Mouse (Mus musculus) monocyte, adult 2 months (primary cell): Measurements from ENCODE around the gene Arhgap35.

Source experiments
- DNase-seq, 2 experiments: peaks; one replicate each; pipeline ENCODE4 v3.0.0; 2022; ENCODE audit warnings: low spot score in 2 of 2, low read depth in 1 of 2

The Arhgap35 gene

DNA sequence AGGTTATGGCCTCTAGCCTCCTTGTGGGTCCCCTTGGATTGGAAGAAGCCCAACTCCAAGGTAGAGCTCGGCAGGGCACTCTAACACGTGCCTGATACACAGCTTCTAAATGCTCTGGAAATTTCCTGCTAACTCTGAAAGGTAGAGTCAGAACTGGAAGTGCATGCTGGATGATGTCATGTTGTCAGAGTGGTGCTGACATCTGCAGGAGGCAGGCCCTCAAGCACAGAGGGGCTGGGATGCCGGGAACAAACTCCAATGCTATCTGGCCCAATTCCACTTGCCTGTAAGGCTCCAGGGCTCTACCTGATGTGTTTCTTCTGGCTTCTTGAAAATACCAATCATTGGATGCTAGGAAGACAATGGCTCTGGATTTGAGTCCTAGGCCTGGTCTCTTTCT is 89.3 kb downstream of the Arhgap35 start:
- no peak for DNase-seq

DNA sequence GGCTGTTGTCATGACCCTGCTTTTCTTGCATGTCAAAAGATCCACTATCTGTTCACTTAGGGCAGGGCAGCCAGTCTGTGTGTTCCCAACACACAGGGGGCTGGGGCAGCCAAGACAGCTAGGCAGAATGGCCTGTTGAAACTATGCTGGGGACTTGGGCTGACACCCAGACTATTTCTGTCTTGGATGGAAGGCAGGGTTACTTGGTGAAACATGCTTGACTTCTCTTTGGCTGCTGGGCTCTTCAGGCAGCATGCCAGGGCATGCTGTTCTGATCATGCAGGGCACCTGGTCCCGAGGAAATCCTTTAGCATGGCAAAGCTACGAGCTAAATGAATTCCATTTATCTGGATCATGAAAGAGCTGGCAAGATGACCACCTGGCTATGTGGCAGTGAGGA is 90.5 kb downstream of the Arhgap35 start:
- DNase-seq, result no peak

DNA sequence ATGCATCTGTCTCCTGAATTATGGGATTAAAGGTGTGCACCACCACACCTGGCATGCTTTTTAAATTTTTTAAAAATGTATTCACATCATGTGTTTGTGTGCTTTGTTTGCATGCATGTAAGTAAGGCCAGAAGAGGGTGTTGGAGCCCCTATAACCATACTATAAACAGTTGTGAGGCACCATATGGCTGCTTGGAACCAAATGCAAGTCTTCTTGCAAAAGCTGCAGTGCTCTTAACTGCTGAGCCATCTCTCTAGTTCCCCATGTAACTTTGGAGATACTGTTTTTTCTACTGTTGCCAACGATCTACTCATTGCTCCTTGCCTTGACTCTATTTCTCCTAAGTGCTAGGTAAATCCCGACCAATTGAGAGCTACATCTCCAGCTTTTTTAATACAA is 95.5 kb downstream of the Arhgap35 start:
- DNase-seq, result no peak

GRCm38 (mm10) chr7:16517198-16517597 is 97.6 kb downstream of the Arhgap35 start:
- DNase-seq, result no peak

- no peak for DNase-seq
Observed at GRCm38 (mm10) chr7:16507284-16507683, 107.5 kb downstream of the Arhgap35 start.

DNA sequence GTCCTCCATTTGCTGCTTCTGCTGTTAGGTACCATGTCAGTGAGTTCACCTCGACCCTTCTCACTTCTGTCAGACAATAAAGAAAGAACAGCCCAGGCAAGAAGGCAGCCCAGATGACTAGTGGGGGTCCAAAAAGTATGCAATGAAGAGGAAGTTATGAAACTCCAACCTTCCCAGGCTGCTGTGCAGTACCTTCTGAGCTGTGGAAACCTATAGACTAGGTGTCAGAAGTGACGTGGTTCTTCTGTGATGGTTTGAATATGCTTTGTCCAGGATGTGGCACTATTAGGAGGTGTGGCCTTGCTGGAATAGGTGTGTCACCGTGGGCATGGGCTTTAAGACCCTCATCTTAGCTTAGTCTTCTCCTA is 109.6 kb downstream of the Arhgap35 start:
- DNase-seq, result no peak

DNA sequence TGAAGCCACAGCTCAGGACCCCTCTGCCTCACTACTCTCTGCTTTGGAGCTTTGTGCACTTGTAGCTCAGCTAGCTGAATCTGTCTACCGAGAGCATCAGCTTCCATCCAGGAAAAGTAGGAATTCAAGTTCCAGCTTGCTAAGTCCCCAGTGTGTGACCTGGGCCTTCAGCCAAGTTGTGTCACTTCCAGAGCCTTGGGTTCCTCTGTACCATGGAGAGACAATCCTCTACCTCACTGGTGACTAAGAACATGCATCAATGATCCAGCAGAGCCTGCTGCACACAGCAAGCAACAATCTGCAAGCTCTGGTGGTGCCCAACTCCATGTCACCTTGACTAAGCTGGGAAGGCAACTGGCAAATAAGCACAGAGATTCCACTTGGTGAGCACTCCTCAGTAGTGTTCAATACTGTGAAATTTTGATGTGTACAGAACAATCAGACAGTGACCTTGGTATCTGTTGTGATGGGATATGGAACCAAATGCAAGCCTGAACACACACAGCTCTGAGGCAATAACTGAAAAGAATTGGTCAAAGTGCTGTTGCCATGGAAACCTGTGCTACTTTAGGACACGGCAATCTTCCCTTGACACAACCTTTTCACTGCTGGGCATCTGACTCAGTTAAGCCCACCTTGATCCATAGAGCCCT is 110.1 kb downstream of the Arhgap35 start:
- DNase-seq, result no peak

GRCm38 (mm10) chr7:16501571-16501970 is 113.2 kb downstream of the Arhgap35 start:
- no peak for DNase-seq

GRCm38 (mm10) chr7:16499671-16500104 is 115.1 kb downstream of the Arhgap35 start:
- DNase-seq, result no peak

GRCm38 (mm10) chr7:16496260-16496659 is 118.5 kb downstream of the Arhgap35 start:
- no peak for DNase-seq

GRCm38 (mm10) chr7:16493361-16493760 is 121.4 kb downstream of the Arhgap35 start:
- no peak for DNase-seq

DNA sequence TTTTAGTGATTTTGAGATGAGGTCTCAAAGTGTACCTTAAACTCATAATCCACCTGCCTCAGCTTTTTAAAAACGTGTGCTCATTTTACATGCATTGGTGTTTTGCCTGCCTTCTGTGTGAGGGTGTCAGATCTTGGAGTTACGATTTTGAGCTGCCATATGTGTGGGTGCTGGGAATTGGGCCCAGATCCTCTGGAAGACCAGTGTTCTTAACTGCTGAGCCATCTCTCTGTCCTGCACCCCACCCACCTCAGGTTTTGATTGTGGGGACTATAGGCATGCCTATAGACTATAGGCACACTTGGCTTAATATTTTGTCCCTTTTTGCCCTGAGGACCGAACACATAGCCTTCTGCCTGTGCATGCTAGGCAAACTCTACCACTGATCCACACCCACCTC is 122.6 kb downstream of the Arhgap35 start:
- no peak for DNase-seq

- no peak for DNase-seq
Observed at GRCm38 (mm10) chr7:16491759-16492158, 123.0 kb downstream of the Arhgap35 start.

- no peak for DNase-seq
Observed at GRCm38 (mm10) chr7:16489948-16490347, 124.8 kb downstream of the Arhgap35 start.

- no peak for DNase-seq
Observed at GRCm38 (mm10) chr7:16488816-16489215, 126.0 kb downstream of the Arhgap35 start.

DNA sequence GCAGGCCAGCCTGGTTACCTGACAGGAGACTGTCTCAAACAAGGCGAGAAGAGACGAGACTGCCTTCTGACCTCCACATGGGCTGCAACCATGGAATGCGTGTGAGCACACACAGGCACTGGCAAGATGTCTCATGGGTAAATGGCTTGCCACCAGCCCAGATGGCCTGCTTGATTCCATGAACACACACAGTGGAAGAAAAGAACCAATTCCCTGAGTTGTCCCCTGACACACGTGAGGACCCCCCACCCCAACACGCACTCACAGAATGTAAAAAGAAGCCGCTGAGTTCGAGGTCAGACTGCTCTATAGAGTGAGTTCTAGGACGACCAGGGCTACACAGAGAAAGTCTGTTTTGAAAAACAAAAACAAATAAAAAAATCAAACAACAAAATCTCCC is 137.2 kb downstream of the Arhgap35 start, which contains the start of gene Npas1:
Gene Npas1 (minus strand): TSS at position 101 of the 400 bp plus-strand sequence.
- DNase-seq, result no peak

DNA sequence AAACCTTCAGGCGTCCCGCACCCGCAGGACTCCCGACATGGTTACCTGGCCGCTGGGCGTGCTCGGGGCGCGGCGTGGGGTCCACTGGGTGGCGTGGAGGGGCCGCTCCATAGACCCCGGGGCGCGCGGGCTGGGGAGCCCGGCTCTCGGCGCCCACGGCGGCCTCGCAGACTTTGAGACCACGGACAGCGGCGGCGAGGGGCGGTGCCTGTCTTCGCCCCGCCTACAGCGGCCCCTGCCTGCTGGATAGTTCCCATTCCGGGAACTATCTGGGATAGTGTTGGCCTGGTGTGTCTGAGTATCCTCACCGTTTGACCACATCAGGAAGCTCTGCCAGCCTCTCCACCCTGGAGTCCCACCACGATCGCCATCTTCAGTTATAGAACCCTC is 138.2 kb downstream of the Arhgap35 start:
- DNase-seq, result no peak

- DNase-seq, result no peak
Observed at GRCm38 (mm10) chr7:16475764-16476599, 138.8 kb downstream of the Arhgap35 start.

GRCm38 (mm10) chr7:16475321-16475720 is 139.5 kb downstream of the Arhgap35 start:
- DNase-seq, result no peak

- no peak for DNase-seq
Observed at GRCm38 (mm10) chr7:16474445-16474844, 140.3 kb downstream of the Arhgap35 start.

DNA sequence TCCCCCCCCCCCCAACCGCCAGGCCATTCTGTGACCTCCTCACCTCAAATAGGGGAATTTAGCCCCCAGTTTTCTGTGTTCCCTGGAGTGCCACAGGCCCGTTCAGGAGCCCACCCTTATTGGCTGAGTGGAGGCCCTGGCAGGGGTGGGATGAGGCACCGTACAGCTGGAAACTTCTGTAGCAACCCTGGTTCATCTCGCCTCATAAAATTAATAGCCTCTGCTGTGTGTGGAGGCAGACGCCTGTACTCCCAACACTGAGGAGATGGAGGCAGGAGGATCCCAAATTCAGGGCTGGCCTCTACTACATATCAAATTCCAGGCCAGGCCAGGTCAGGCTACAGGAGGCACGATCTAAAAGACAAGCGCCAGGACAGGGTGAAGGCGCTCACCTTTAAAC is 140.9 kb downstream of the Arhgap35 start:
- no peak for DNase-seq

DNA sequence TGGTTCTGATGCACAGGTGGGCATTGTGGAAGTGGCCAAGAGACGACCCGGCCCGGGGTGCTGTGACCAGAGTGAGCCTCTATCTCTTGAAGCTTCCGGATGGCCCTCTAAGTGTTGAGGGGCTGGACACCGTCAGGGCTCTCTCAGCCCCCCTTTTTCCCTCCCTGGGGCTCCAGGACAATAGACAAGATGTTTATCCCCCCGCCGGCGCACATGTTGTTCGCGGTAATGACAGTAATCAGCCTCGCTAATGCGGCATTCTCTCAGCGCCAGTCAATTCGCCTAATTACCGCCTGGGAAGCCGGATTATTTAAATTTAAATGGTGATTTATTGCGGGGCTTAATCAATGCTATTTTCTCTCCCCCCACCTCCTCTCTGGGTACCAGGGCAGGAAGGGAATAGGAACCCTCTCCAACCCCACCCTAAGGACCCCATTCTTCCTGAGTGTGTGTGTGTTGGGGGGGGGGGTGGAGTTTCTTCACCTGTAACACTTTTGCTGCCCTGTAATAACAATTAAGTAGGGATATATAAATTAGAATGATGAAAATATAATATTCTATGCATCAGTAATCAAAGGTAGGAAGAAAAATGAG is 142.6 kb downstream of the Arhgap35 start:
- no peak for DNase-seq
